Mouse (Mus musculus): Measurements from ENCODE around the gene Kif26b.

- TF ChIP-seq POLR2A (IDR thresholded peaks at IDR 0.05; ENCODE audit: insufficient read depth, low read depth, low read length) (no peak), CTCF (IDR thresholded peaks at IDR 0.05) (no peak)
These were observed 39.8 kb upstream of the Kif26b start for GRCm38 (mm10) chr1:178489127-178489526.
